Mouse (Mus musculus) forebrain, postnatal 0 days (tissue): ENCODE results near the gene Ilf3. TPM values are rescaled to one million over a fixed set of nuclear protein-coding genes. Genes with fewer than 3 reads are reported as not detected.

Source experiments
- ATAC-seq: fragments of 200-750 bp; cut with Nextera tagmentation; 2 replicates; pipeline ENCODE4 v1.8.0; 2017; ENCODE audit warnings: mild to moderate bottlenecking, moderate library complexity
- DNase-seq: peaks from one replicate; pipeline ENCODE4 v3.0.0-alpha.2; 2015
- H3K27ac ChIP-seq: fragments of 300-500 bp; sonication (generic); 2 replicates; pipeline ENCODE4 v1.5.1; 2014; ENCODE audit warnings: low read depth, mild to moderate bottlenecking, antibody characterized with exemption, low read length, moderate library complexity, mixed read lengths
- H3K27me3 ChIP-seq: fragments of 300-500 bp; sonication (generic); 2 replicates; pipeline ENCODE4 v1.6.1; 2014; ENCODE audit warnings: mild to moderate bottlenecking, low read length, mixed read lengths; ENCODE audit not compliant: insufficient read depth
- H3K36me3 ChIP-seq: fragments of 300-500 bp; sonication (generic); 2 replicates; pipeline ENCODE4 v1.6.1; 2014; ENCODE audit warnings: mild to moderate bottlenecking, moderate library complexity; ENCODE audit not compliant: insufficient read depth
- H3K4me1 ChIP-seq: fragments of 300-500 bp; sonication (generic); 2 replicates; pipeline ENCODE4 v1.6.1; 2014; ENCODE audit warnings: antibody characterized with exemption; ENCODE audit not compliant: insufficient read depth
- H3K4me2 ChIP-seq: fragments of 300-500 bp; sonication (generic); 2 replicates; pipeline ENCODE4 v1.6.1; 2014; ENCODE audit warnings: low read depth, mild to moderate bottlenecking, moderate library complexity
- H3K4me3 ChIP-seq: fragments of 300-500 bp; sonication (generic); 2 replicates; pipeline ENCODE4 v1.5.1; 2014; ENCODE audit warnings: low read depth, low read length, mixed read lengths
- H3K9ac ChIP-seq: fragments of 300-500 bp; sonication (generic); 2 replicates; pipeline ENCODE4 v1.6.1; 2014; ENCODE audit warnings: mild to moderate bottlenecking
- H3K9me3 ChIP-seq: fragments of 300-500 bp; sonication (generic); 2 replicates; pipeline ENCODE4 v1.6.1; 2016; ENCODE audit warnings: low read length
- CTCF ChIP-seq: sonication (generic); IDR thresholded peaks from 2 replicates; pipeline ENCODE4 v1.5.1; 2016; ENCODE audit warnings: antibody characterized with exemption, control low read depth, low read depth
- WGBS: fragments of 180-500 bp; shearing (Covaris S2); extraction: QIAGEN DNeasy Blood & Tissue Kit; methylation state at CpG from one replicate; pipeline ENCODE4 v1.1.7; 2014; 5-methylcytosine and 5-hydroxymethylcytosine counted together
- polyA plus RNA-seq: library from polyadenylated mRNA; unstranded; fragments of >200 nt; fragmentation: Nextera tagmentation; extraction: Ambion mirVana; gene quantifications from 2 replicates; pipeline ENCODE4 v1.2.1, GENCODE M21; 2015
- total RNA-seq: library from RNA; depleted of rRNA; stranded (reverse); fragments of >200 nt; gene quantifications from 2 replicates; pipeline ENCODE4 v1.2.3, GENCODE M21; 2014; rRNA removed

The Ilf3 gene
- total and polyA plus RNA-seq, 2 experiments from 2014 or later = 135 to 214 TPM

GRCm38 (mm10) chr9:21453459-21453858 is 85.8 kb downstream of the Ilf3 start:
- DNase-seq (no peak), ATAC-seq (no peak)
- Histone ChIP-seq H3K4me3 (no peak overlapping the region), H3K27ac (no peak overlapping the region), H3K36me3 (no peaks in the 10 kb centered on the region), H3K4me1 (no peaks in the 10 kb centered on the region), H3K9ac (no peak overlapping the region), H3K27me3 (no peaks in the 10 kb centered on the region), H3K4me2 (no peak overlapping the region), H3K9me3 (no peaks in the 10 kb centered on the region)
- TF ChIP-seq CTCF = no peak
- WGBS = 94% methylated on average over 2 of the region's 2 CpGs

GRCm38 (mm10) chr9:21454556-21454955 is 86.9 kb downstream of the Ilf3 start:
- no peak for TF ChIP-seq CTCF
- Histone ChIP-seq H3K27me3 (no peaks in the 10 kb centered on the region), H3K27ac (no peak overlapping the region), H3K9ac (no peak overlapping the region), H3K4me3 (no peak overlapping the region), H3K4me2 (no peak overlapping the region), H3K36me3 (0 out of 2 replicates have a peak, but pooled peaks cover 2% of the 10 kb centered on the region), H3K9me3 (no peaks in the 10 kb centered on the region), H3K4me1 (no peaks in the 10 kb centered on the region)
- no peak for DNase-seq
- no peak for ATAC-seq
- WGBS = 76% methylated on average over 4 of the region's 4 CpGs

Other genes starting within 250 kb of the Ilf3 start
- gene Tyk2, start 236.6 kb upstream of the Ilf3 start, total RNA-seq = 9.4 and 11.0 TPM in 2 replicates
- gene Tyk2, start 236.6 kb upstream of the Ilf3 start, polyA plus RNA-seq = 3.8 and 5.0 TPM in 2 replicates
- 39.5 and 42.1 TPM in 2 replicates for gene Cdc37, start 217.9 kb upstream of the Ilf3 start, total RNA-seq
- gene Cdc37, start 217.9 kb upstream of the Ilf3 start, polyA plus RNA-seq = 186 and 191 TPM in 2 replicates
- 19.8 and 20.0 TPM in 2 replicates for gene Pde4a, start 202.2 kb upstream of the Ilf3 start, total RNA-seq
- gene Pde4a, start 202.2 kb upstream of the Ilf3 start, polyA plus RNA-seq = 26.2 and 41.6 TPM in 2 replicates
- gene Keap1, start 128.5 kb upstream of the Ilf3 start, total RNA-seq = 68.9 and 72.7 TPM in 2 replicates
- 60.0 and 67.0 TPM in 2 replicates for gene Keap1, start 128.5 kb upstream of the Ilf3 start, polyA plus RNA-seq
- gene S1pr5, start 119.4 kb upstream of the Ilf3 start, total RNA-seq = 2.7 and 2.8 TPM in 2 replicates
- 1.9 and 2.3 TPM in 2 replicates for gene S1pr5, start 119.4 kb upstream of the Ilf3 start, polyA plus RNA-seq
- gene Atg4d, start 102.6 kb upstream of the Ilf3 start, total RNA-seq = 18.7 and 19.5 TPM in 2 replicates
- 19.9 and 26.4 TPM in 2 replicates for gene Atg4d, start 102.6 kb upstream of the Ilf3 start, polyA plus RNA-seq
- gene Kri1, start 79.9 kb upstream of the Ilf3 start, total RNA-seq = 27.6 and 28.1 TPM in 2 replicates
- 7.1 and 11.9 TPM in 2 replicates for gene Kri1, start 79.9 kb upstream of the Ilf3 start, polyA plus RNA-seq
- 65.1 and 69.4 TPM in 2 replicates for gene Cdkn2d, start 76.5 kb upstream of the Ilf3 start, total RNA-seq
- 104 and 118 TPM in 2 replicates for gene Cdkn2d, start 76.5 kb upstream of the Ilf3 start, polyA plus RNA-seq
- 2.6 and 4.2 TPM in 2 replicates for gene Ap1m2, start 55.5 kb upstream of the Ilf3 start, total RNA-seq
- 2.4 and 2.9 TPM in 2 replicates for gene Ap1m2, start 55.5 kb upstream of the Ilf3 start, polyA plus RNA-seq
- gene Slc44a2, start 47.2 kb upstream of the Ilf3 start, total RNA-seq = 55.2 and 63.1 TPM in 2 replicates
- 40.8 and 48.9 TPM in 2 replicates for gene Slc44a2, start 47.2 kb upstream of the Ilf3 start, polyA plus RNA-seq
- 37.7 and 51.7 TPM in 2 replicates for gene Qtrt1, start 44.0 kb downstream of the Ilf3 start, total RNA-seq
- gene Qtrt1, start 44.0 kb downstream of the Ilf3 start, polyA plus RNA-seq = 34.8 and 43.9 TPM in 2 replicates
- 65.6 and 68.5 TPM in 2 replicates for gene Dnm2, start 57.0 kb downstream of the Ilf3 start, total RNA-seq
- gene Dnm2, start 57.0 kb downstream of the Ilf3 start, polyA plus RNA-seq = 56.0 and 64.0 TPM in 2 replicates
- 44.2 and 45.1 TPM in 2 replicates for gene Tmed1, start 142.4 kb downstream of the Ilf3 start, total RNA-seq
- 51.9 and 52.8 TPM in 2 replicates for gene Tmed1, start 142.4 kb downstream of the Ilf3 start, polyA plus RNA-seq
- gene AB124611, start 158.3 kb downstream of the Ilf3 start, total RNA-seq = 0.14 and 2.2 TPM in 2 replicates
- gene AB124611, start 158.3 kb downstream of the Ilf3 start, polyA plus RNA-seq = 0.87 and 0.98 TPM in 2 replicates
- gene Carm1, start 179.0 kb downstream of the Ilf3 start, total RNA-seq = 64.8 and 81.4 TPM in 2 replicates
- gene Carm1, start 179.0 kb downstream of the Ilf3 start, polyA plus RNA-seq = 20.7 and 25.9 TPM in 2 replicates
- 61.2 and 81.5 TPM in 2 replicates for gene Timm29, start 224.9 kb downstream of the Ilf3 start, total RNA-seq
- gene Timm29, start 224.9 kb downstream of the Ilf3 start, polyA plus RNA-seq = 56.3 and 61.7 TPM in 2 replicates
- 10.6 and 16.0 TPM in 2 replicates for gene Yipf2, start 225.0 kb downstream of the Ilf3 start, total RNA-seq
- gene Yipf2, start 225.0 kb downstream of the Ilf3 start, polyA plus RNA-seq = 12.0 and 12.6 TPM in 2 replicates
- gene Smarca4, start 248.3 kb downstream of the Ilf3 start, total RNA-seq = 162 and 180 TPM in 2 replicates
- 76.2 and 92.5 TPM in 2 replicates for gene Smarca4, start 248.3 kb downstream of the Ilf3 start, polyA plus RNA-seq